Mouse (Mus musculus): ENCODE data around the gene Sephs2.
"Not testable (repeated sequence)": the region's sequence is repeated elsewhere in the genome, so short reads cannot be mapped to it uniquely, and the experiment has no call there.

Sephs2 gene

GRCm38 (mm10) chr7:127271093-127271492, 2.8 kb downstream of the Sephs2 start:
- no peak for DNase-seq (ENCODE audit: low read depth, low spot score)

GRCm38 (mm10) chr7:127270666-127271065, 3.2 kb downstream of the Sephs2 start:
- no peak for DNase-seq (ENCODE audit: low read depth, low spot score)

- DNase-seq (ENCODE audit: low read depth, low spot score) = no peak
Observed at GRCm38 (mm10) chr7:127270256-127270655, 3.6 kb downstream of the Sephs2 start.

GRCm38 (mm10) chr7:127263526-127263925, 10.3 kb downstream of the Sephs2 start:
- no peak for DNase-seq (ENCODE audit: low read depth, low spot score)

DNA sequence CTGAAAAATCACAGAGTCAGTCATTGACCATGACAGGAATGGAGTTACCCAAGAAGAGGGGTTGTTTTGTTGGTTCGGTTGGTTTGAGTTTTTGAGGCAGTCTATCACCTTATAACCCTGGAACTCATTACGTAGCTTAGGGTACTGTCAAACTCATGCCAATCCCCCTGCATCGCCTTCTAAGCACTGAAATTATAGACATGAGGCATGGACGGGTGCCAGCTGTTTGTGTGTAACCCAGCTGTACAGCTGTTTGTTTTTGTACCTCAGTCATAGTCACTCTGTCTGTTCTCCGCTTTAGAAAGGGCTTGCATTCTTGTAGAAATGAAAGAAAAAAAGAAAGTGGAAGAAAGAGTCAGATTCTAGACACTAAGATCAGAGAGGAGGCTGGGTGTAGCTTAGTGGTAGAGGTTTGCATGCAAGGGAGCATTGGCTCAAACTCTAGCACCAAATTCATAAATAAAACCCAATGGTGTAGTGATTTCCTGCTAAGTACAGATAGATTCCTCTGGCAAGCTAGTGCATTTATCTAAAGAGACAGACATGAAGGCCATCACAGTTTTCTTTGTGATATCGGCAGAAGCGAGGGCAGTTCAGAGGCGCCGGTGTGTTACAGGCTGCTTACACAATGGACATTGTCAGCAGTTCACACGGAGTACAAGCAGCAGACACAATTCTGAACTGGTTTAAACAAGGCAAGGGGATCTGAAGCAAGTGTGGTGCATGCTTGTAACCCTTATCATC, 11.5 kb downstream of the Sephs2 start:
- DNase-seq (ENCODE audit: low read depth, low spot score) = no peak

DNA sequence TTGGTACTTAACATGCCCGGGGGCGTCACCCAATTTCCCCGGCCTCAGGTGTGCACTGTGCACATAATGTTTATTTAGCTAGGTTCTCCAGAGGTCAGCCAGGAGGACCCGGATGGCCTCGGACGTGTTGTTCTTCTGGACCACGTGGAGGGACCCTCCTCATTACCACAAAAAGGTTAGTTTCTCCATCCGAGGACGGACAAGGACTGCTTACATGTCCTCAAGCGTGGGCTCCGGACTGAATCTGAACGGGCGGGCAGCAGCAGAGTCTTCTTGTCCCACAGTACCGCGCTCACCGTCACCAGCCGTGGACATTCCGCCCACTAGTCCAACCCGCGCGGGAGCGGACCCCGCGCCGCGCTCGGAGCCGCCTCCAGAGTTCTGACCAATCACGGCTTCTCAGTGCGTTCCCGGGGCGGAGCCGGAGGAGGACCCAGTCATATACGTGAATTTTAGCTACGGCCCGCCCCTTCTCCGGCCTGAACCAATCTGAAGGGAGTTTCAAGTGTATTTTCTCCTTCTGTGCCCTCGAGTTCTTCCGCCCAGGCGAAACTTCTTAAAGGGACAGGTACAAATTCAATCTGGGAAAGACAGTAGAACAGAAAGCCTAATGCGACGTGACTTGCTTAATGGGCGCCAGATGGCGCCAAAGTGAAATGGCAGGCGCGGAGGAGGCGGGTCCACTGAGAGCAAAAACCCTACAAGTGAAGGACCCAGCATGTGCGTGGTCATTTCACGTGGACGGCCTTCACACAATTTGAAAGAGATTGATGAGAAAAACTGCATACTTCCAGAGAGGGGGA, 13.3 kb downstream of the Sephs2 start, which contains the start of gene Dctpp1:
Gene Dctpp1, minus strand, starts transcription at position 401 of the 803 bp plus-strand sequence.
- peak; percentile 94 for DNase-seq (ENCODE audit: low read depth, low spot score)

DNA sequence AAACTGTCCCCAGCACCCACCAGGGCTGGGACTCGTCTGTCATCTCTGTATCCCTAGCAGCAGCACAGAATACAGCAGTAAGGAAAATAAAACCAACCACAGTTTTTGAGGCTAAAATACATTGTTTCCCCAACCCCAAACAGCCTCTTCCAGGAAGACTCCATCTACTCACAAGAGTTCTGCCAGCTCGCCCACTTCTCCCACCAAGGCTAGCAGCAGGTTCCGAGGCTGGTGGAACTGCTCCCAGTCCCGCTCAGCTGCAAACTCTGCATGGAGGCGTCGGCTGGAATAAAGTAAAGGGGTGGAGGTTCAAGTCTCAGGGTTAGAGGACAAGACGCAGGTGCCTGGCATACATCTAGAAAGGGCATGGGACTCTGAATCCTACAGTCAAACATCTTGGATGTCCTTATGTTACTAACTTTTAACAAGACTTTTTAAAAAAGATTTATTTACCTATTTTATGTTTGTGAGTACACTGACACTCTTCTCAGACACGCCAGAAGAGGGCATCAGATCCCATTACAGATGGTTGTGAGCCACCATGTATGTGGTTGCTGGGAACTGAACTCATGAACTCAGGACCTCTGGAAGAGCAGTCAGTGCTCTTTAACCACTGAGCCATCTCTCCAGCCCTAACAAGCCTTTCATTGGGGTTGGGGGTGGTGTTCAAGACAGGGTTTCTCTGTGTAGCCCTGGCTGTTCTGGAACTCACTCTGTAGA, 14.5 kb downstream of the Sephs2 start:
- no peak for DNase-seq (ENCODE audit: low read depth, low spot score)

- no peak for DNase-seq (ENCODE audit: low read depth, low spot score)
Observed at GRCm38 (mm10) chr7:127256518-127256917, 17.3 kb downstream of the Sephs2 start.

DNA sequence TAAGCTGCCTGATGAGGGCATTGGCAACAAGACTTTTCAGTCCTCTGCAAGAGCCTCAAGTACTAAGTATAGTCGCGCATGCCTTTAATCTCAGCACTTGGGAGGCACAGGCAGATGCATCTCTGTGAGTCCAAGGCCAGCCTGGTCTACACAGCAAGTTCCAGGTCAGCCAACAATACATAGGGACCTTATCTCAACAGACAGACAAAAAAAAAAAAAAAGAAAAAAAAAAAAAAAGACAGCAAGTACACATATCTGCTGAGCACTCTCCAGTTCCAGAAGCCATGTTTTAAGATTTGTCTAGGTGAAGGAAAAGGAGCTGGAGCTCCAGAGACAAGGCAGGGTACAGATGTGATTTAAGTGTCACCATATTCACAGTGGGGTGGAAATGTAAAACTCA, 17.9 kb downstream of the Sephs2 start:
- no peak for DNase-seq (ENCODE audit: low read depth, low spot score)

DNA sequence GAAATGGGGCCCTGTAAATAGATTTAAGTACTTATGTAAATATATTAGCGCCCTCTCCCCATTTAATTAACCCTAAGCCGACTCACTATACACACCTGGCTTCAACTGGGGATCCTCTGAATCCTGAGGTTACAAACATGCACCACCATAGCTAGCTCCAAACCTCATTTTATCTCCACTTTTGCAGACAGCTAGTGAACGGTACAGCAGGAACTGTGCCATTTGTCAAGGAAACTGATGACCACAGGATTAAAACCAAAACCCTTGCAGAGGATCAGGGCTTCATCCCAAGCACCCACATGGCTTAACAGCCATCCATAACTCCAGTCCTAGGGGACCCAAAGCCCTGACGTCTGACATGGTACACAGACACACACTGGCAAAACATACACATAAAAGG, 18.8 kb downstream of the Sephs2 start:
- no peak for DNase-seq (ENCODE audit: low read depth, low spot score)

- DNase-seq (ENCODE audit: low read depth, low spot score) = peak; percentile 95
Observed at GRCm38 (mm10) chr7:127253821-127254769, 19.8 kb downstream of the Sephs2 start.

DNA sequence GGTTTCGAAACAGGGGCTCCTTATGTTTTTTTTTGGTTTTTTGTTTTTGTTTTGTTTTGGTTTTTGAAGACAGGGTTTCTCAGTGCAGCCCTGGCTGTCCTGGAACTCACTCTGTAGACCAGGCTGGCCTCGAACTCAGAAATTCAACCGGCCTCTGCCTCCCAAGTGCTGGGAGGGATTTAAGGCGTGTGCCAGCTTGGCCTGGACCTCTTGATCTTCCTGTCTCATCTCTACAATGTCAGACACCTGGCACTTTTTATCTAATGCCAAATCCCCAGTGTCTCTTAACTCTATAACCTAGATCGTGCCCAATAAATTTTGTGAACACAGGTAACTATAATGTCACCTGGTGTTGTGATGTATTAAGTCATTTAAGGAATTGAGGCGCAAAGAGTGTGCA, 20.5 kb downstream of the Sephs2 start:
- DNase-seq (ENCODE audit: low read depth, low spot score) = no peak

DNA sequence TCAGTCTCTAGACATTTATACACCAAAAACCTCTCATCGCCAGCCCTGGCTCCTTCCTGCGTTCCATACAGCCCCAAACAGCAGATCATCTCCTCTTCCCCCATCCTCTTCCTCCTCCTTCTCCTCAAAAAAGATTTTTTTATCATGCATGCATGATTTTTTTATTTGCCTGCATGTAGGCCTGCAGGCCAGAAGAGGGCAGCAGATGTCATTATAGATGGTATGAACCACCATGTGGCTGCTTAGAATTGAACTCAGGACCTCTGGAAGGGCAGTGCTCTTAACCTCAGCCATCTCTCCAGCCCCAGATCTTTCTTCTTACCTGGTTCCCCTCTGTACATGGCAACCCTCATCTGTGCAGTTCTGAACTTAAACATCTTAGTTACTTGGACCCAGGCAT, 21.4 kb downstream of the Sephs2 start:
- DNase-seq (ENCODE audit: low read depth, low spot score) = no peak

GRCm38 (mm10) chr7:127250511-127250910, 23.3 kb downstream of the Sephs2 start:
- DNase-seq (ENCODE audit: low read depth, low spot score) = not testable (repeated sequence)

- no peak for DNase-seq (ENCODE audit: low read depth, low spot score)
Observed at GRCm38 (mm10) chr7:127244658-127245510, 29.0 kb downstream of the Sephs2 start.

DNA sequence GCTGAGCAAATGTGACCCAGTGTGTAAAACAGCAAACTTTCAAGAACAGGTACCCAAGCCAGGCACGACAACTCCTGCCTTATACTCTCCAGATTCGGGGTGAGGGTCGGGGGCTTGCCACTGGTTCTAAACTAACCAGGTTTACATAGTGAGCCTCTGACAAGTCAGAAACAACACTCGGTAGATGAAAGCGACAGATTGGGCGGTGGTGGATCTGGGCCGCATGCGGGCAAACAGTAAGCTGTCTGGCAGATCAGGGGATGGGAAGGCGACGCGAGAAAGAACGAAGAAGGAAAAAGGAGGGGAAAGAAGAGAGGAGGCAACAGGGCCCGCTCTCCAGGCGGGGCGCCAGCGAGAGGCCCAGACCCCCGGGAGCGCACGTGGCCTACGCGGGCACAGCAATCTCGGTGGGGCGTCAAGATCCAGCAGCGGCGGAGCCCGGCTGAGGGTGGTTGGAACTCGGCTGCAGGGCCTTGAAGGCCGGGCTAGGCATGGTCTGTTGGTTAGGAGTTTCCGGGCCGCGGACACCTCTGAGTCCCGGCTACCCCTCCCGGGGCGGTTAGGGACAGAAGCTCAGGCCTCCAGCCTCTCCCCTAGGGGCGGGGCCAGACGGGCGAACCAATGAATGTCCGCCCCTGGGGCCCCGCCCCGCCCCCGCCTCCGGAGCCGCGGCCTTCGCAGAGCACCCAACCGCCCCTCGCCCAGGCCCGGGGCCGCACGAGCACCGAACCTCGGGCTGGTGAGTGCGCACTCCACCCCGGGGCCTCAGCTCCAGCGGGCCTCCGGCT, 29.8 kb downstream of the Sephs2 start, which contains the start of gene Zfp771:
Gene Zfp771, plus strand, starts transcription at position 405 of the 788 bp plus-strand sequence.
- peak; percentile 81 for DNase-seq (ENCODE audit: low read depth, low spot score)

GRCm38 (mm10) chr7:127243361-127243867, 30.4 kb downstream of the Sephs2 start:
- DNase-seq (ENCODE audit: low read depth, low spot score) = no peak

DNA sequence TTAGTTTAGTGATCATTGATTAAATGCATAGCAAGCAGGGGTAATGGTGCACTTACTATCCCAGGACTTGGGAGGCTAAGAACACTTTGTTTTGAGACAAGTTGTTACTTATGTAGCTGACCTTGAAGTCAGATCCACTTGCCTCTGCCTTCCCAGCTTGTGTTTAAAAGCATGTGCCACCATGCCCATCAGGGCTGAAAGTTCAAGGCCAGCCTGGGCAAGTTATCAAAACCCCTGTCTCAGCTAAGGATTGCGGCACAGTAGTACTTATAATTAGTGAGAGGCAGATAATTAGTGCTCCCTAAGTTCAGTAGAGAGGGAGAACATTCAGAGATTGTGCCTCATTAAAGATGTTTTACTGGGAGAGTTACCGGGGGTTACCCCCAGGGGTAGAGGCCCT, 39.1 kb downstream of the Sephs2 start:
- DNase-seq (ENCODE audit: low read depth, low spot score) = no peak

DNA sequence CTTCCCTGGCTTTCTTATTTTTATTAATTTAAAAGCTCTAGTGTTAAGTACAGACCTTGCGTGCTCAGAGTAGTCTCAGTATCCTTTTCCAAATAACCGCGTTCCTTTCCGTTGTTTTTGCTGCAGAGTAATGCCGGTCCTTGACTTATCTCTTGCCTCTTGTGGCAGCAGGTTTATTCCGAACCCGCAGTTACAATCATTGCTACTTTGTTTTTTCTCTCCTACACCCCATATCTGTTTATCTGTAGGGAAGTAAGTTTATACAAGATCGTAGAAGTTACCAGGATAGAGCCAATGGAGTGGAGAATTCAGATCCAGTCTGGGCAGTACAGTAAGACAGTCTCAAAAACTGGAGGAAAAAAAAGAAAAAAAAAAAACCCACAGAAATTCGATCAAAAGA, 40.1 kb downstream of the Sephs2 start:
- DNase-seq (ENCODE audit: low read depth, low spot score) = no peak
